Mouse (Mus musculus) CD4-positive, CD25-positive, alpha-beta regulatory T cell, adult 9 weeks (primary cell): Measurements from ENCODE around the gene Afdn. TPM values are rescaled to one million over a fixed set of nuclear protein-coding genes. Genes with fewer than 3 reads are reported as not detected.

Experiments used
- polyA plus RNA-seq: library from polyadenylated mRNA; unstranded; fragments of 100-300 nt; shearing (Covaris generic); gene quantifications from one replicate; pipeline ENCODE4 v1.2.1, GENCODE M21; 2017

The Afdn gene
- polyA plus RNA-seq = 2.4 TPM

GRCm38 (mm10) chr17:13759853-13760627, at the start of gene Afdn:
Gene Afdn (plus strand): TSS chr17:13760539.

GRCm38 (mm10) chr17:13761179-13761913, 1.0 kb downstream of the Afdn start, which contains the start of gene Tcte2:
Gene Tcte2 (minus strand): TSS chr17:13761825.

GRCm38 (mm10) chr17:13948073-13948472, 187.7 kb downstream of the Afdn start, which contains the start of gene Gm7168:
Gene Gm7168 (plus strand): TSS chr17:13948373.

Other genes starting within 250 kb of the Afdn start
- not detected for gene Tcte2, start 1.3 kb downstream of the Afdn start, polyA plus RNA-seq
- gene Gm7168, start 187.8 kb downstream of the Afdn start, polyA plus RNA-seq = not detected
- gene Gm7356, start 243.2 kb downstream of the Afdn start, polyA plus RNA-seq = not detected